Mouse (Mus musculus): ENCODE data around the gene Vps37d.

- TF ChIP-seq FLI1 (IDR thresholded peaks at IDR 0.05; ENCODE audit: low read length): no peak
- no peak for TF ChIP-seq GATA1 (IDR thresholded peaks at IDR 0.05; ENCODE audit: borderline replicate concordance, low read length)
These were observed 38.0 kb downstream of the Vps37d start for GRCm38 (mm10) chr5:135040059-135040458.

All from megakaryocyte, embryonic 14.5 days (primary cell).